Mouse (Mus musculus) right cerebral cortex, postnatal 14 days (tissue): Measurements from ENCODE around the gene Mark3.
A peak's percentile ranks its signal among the peaks of the same experiment; 100 is the strongest.
"Not testable (repeated sequence)": the region's sequence is repeated elsewhere in the genome, so short reads cannot be mapped to it uniquely, and the experiment has no call there.

ENCODE experiments used
- DNase-seq: peaks from one replicate; pipeline ENCODE4 v3.0.0; 2022

Gene Mark3

DNA sequence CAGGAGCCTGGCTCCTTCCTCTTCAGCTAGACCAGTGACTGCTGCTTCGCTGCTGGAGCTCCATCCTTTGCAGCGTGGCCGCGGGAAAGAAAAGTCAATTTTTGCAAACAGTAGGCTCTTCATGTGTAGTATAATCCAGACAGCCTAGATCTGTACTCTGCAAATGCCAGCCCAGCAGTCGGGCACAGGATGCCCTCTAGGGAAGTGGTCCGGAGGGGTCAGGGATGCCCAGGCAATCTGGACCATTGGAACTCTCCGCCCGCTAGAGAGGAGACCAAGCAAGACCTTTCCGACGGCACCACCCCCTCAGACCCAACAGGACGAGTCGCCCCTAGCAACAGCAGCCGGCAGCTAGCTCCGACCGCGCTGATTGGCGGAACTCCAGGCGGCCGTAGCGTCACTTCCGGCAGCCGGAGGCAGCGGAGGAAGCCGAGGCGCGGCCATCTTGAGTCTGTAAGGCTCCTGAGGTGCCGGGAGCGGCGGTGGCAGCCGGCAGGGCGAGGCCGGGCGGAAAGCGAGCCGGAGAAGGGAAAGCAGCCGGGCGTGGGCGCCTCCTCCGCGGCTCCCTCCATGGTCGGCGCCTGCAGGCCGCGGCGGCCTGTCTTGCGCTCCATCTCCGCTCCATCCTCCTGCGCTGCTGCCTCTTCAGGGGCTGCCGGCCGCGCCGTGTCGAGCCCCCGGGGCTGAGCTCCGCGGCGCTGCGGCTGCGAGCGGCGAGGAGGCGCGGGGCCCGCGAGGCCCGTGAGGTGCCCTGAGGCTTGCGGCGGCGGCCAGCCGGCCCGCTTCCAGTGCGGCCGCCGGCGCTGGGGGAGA lies at the start of gene Mark3:
TSS of gene Mark3 (plus strand) at position 450 of the 813 bp plus-strand sequence.
- DNase-seq: peak; percentile 98

DNA sequence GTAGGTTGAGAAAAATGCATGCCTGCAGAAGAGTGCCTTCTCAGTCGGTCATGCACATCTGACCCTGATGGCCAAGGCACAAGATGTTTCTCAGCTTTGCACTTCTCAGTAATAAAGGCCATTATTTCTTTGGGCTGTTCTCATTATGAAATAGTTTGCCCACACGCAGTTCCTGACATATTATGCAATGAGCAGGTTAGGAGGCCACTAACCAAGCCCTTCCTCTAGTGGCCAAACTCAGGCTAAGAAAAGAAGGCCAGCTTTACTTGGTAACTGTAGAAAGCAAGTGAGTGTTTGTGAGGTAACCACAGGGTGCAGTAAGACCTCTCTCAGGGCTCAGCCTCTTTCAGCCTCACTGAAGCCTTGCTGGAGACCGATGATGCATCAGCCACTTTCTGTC lies 49.4 kb upstream of the Mark3 start:
- DNase-seq: no peak

DNA sequence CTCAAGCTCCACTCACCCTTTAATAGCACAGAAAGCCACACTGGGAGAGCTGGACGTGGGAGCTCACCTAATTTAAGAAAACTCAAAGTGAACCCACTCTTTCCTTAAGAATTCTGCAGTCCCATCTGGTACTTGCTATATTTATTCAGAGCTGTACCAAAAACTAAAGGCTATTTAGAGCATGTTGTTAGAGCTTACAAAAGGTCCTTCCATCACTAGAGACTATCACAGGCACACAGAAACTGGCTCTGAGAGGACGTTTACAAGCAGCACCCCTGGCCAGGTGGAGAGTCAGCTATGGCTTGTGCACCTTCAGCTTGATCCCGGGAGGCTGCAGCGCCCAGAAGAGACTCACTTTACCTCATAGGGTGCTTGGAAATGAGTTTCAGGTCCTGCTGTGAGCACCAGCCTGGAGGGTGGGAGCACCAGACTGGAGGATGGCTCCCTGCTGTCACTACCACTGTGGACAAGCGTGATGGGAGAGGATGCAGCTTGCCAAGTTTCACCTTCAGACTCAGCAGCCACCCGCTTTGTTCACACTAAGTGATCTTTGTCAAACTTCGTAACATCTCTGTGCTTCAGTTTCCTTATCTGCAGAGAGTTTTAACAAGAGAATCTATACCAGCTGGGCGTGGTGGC lies 46.6 kb upstream of the Mark3 start:
- DNase-seq: peak; percentile 40

DNA sequence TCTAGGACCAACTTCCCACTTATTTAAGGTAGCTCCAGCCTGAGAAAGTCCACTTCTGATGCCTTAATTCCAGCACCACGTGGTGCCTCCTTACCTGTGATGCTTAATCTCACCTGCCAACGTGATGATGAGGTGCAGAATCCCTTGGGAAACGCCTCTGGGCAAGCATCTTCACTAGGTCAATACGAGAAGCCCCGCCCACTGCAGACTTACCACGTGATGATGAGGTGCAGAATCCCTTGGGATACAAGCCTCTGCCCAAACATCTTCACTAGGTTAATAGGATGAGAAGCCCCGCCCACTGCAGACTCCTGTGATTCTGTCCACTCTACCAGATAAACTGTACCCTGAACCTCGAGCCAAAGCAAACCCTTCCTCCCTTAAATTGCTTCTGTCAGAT lies 45.1 kb upstream of the Mark3 start:
- no peak for DNase-seq

DNA sequence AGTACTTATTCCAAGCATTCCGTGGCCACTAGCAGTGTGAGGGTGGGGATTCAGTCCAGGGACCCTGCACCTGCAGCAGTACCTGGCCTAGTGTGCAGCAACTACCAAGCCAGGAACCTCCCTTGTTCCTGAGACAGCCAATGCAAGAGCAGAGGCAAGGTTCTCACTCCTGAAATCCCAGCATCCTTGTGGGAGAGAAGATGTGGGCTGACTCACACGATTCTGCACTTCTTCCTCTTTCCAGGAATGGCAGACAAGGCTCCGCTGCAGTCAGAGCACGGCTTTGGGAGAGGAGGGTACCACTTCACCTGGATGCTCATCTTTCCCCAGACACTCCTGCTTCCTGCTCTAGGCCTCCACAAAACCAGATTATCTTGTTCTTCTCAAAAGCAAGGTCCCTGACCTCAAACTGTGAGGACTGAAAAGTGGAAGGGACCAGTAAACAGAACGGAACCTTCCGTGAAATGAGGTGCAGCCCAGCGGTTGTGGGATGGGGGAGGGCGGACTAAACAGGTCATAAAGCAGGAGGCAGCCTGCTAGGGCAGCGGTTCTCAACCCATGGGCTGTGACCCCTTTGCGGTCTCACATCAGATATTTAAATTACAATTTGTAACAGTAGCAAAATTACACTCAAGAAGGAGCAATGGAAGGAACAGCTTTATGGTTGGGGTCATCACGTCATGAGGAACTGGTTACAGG lies 41.1 kb upstream of the Mark3 start:
- DNase-seq: no peak

DNA sequence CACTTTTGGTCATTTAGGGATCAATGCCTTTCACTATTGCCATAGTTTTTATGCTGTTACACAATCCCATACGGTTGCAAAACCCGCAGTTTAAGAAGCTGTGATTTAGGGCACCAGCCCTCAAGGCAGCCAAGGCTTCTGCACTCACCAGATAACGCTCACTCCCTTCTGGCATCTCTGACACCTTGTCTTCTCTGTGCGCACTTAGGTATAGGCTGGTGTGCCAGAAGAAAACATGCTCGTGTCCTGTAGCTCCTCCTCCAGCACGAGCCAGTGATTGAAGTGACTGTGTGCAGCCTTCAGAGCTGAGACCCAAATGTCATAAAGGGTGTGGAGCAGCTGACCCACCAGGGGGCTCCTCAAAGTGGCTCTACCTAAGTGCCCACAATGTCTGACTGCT lies 39.0 kb upstream of the Mark3 start:
- no peak for DNase-seq

DNA sequence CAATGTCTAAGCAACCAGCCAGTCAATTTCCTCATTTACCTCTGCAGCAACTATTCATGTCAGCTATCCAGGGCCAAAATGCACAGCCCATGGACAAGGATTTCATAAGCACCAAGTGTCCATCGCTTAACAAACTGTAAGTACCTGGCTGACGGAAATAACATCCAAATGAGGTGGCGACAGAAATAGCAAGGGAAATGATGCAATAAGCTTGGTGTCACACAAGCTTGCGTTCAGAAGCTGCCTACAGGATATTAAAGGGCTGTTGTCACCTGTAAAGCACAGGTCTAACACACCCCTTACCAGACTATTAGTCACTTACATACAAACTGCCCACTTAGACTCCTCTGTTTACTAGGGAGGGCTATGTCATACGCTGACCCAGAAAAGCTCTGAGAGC lies 38.6 kb upstream of the Mark3 start:
- no peak for DNase-seq

DNA sequence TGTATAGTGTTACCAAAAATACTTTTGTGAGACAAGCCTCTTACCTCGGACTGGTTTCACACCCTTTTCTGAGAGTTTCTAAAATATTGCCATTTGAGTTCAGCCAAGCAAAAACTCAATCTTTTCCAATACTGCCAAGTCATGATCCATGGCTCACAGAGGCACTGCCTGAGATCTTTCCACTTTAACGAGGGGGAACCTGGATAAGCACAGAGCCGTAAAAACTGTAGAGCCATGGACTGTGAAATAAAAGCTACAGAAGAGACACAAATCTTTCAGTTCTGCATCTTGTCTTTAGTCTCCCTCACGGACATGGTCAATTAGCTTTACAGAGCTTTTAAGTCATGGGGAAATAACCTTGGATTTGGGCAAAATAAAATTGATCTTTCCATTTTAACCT lies 37.6 kb upstream of the Mark3 start:
- DNase-seq: no peak

DNA sequence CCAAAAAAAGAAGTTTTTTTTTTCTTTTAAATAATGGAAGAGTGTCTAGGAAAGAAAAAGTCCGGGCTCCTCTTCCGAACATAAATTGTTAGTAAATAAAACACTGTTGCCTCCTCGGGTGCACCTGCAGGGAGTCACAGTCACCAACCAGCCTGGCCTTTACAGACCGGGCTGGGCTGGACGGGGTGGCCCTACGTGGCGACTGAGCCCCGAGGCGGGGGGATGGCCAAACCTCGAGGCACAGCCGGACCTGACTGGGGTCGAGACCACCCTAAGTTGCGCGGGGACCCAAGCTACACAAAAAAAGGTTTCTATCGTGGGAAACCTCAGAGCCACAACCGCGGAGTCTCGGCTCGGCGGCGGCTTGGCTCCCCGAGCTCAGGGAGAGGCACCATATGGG lies 37.0 kb upstream of the Mark3 start:
- no peak for DNase-seq

DNA sequence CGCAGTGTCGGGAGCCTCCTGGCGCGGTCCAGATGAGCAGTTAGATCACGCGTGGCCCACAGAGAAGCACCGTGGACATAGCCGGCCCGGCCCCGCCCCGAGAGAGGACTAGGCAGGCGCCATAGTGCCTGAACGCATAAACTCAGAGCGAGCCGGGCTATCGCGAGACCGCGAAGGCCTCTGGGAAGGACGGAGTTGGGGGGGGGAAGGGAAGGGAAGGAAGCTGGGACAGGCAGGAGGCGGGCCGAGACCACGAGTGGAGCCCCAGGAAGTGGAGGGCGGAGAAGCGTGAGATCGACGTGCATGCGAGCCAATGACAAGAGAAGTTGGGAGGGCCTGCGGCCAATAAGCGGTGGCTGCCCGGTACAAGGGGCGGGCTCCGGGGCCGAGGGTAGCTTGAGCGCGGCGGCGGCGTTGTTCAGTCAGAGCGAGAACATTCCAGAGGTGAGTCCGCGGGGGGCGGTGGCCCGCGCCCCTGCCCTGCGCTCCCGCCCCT lies 36.5 kb upstream of the Mark3 start, which contains the start of gene Eif5:
TSS of gene Eif5 (plus strand) at position 221 of the 496 bp plus-strand sequence.
- DNase-seq: peak; percentile 99

DNA sequence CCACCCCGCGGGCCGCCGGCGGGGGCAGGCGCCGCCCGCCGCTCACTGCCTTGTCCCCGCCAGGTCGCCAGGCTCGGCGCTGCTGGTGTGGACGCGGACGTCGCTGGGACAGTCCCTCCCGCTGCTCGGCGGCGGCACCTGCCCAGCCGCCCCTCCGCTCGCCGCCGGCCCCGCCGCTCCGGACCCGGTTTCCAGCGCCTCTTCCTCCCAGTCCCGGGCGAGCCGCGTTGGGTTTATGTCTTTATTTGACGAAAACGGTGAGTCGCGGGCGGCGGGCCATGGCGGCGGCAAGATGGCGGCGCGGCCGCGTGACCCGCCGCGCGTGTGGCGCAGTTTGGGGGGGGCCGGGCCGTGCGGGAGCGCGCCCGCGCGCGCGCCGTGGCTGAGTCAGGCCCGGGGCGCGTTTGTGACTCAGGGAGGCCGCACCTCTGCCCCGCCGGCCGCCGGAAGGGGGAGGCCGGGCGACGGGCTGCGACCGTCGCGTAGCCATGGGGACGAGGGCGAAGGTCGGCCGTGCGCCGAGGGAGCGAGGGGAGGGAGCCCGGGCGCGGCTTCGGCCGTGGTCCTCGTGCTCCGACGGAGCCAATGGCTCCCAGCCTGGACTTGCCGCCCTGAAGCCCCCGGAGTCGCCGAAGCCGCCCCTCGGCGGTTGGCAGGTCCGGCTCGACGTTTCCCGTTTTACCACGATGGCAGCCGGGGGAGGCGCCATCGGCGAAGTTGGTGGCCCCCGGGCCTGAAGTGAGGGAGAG lies 35.9 kb upstream of the Mark3 start:
- peak; percentile 79 for DNase-seq

DNA sequence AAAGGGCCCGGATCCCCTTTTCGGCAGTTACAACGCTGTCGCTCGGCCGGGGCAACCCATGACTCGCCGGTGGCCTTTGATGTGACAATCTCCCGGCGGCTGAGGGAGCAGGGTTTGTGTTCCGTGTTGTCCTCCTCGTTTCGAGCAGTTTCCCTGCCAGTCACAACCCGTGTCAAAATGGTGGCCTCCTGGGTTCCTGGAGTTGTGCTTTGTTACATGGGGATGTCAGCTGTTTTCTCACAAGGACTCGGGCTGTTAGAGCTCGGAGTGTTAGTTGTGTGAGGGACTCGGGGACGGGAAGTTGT lies 35.3 kb upstream of the Mark3 start:
- DNase-seq: no peak

DNA sequence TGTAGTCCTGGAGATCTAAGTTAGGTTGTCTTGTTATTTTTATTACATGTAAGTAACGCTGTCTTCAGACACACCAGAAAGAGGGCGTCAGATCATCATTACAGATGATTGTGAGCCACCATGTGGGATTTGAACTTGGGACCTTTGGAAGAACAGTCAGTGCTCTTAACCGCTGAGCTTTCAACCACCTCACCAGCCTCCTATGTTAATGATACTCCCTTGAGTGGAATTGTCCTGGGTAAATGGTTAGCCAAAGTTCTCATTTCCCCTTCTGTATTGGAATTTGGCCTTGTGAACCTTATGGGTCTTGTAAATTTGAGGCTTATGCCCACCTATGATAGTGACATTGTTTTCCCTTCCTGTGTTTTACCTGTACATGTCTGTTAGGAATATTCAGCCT lies 27.3 kb upstream of the Mark3 start:
- no peak for DNase-seq

DNA sequence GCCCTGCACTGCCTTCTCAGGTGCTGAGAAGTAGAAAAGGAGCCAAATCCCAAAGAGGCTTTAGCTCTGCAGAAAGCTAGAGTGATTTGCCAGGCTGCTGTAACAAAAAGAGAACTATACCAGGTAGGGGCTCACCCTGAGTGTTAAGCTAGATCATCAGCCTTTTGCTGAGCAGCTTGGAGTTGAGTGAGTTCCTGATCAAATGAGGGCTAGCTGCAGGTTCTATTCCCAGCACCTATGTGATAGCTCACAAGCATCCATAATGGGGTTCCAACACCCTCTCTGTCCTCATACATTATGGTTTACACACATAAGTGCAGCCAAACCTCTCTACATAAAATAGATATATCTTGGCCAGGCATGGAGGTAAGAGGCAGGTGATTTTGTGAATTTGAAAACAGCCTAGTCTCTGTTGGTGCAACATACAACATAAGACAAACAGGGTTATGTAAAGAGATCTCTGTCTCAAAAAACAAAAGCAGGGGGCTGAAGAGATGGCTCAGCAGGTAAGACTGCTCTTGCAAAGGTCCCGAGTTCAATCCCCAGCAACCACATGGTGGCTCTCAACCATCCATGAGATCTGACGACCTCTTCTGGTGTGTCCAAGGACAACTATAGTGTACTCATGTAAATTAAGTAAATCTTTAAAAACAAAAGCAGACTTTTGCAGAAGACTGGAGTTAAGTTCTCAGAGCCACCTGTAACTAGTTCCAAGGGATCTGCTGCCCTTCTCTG lies 25.6 kb upstream of the Mark3 start:
- DNase-seq: no peak

DNA sequence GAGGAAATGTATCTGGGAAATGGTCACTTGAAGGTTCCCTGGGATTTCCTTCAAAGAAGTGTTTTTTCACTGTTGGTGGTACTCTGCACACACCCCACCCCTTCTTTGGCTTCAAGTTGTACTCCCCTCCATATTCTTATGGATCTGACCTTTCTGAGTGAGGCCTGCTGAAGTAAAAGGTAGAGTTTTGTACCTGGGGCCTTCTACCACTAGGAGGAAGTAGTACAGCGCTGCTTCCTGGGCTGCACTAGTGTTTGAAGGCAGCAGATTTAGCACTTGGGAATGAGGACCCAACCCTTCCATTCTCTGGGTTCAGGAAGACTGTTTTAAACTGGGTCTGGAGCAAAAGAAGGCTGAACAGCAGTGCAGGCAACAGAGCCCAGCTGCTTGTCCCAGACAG lies 23.6 kb upstream of the Mark3 start:
- no peak for DNase-seq

DNA sequence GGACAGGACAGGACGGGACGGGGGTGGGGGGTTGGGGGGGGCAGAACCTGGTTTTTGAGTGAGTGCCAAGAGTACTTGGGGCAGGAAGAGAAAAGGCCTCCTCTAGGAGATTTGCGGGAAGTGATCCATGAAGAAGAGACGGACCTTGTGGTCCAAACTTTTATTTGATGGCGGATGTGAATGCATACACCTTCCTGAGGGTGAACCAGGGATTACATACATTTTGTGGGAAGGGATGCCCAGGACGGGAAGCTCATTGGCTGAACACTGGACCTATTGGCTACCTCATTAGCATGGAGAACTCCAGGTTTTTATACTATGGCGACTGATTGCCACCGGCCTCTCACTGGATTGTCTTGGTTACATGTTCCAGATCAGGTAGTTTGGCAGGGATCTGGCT lies 22.0 kb upstream of the Mark3 start:
- DNase-seq: no peak

DNA sequence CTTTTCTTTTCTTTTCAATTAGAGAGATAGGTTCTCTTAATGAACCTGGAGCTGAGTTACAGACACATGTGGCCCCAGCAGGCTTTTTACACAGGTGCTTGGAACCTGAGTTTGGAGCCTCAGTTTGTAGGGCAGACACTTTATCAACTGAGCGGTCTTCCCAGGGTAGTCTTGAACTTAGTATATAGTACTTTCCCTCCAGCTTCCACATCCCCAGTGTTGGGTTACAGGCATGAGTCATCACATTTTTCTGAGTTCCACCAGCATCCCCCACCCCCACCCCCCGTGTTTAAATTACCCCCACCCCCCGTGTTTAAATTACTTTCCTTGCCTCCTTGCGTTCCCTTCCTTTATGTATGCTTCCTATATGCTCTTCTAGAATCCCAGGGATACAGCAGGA lies 19.0 kb upstream of the Mark3 start:
- DNase-seq: no peak

DNA sequence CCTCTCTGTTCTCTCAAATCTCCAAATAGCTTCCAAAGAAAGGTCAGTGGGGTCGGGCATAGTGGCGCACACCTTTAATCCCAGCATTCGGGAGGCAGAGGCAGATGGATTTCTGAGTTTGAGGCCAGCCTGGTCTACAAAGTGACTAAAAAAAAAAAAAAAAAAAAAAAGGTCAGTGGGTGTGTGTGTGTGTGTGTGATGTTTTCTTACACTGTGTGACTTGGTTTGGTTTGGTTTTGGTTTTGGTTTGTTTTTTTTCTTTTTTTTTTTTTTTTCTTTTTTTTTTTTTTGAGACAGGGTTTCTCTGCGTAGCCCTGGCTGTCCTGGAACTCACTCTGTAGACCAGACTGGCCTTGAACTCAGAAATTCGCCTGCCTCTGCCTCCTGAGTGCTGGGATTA lies 18.4 kb upstream of the Mark3 start:
- not testable (repeated sequence) for DNase-seq

DNA sequence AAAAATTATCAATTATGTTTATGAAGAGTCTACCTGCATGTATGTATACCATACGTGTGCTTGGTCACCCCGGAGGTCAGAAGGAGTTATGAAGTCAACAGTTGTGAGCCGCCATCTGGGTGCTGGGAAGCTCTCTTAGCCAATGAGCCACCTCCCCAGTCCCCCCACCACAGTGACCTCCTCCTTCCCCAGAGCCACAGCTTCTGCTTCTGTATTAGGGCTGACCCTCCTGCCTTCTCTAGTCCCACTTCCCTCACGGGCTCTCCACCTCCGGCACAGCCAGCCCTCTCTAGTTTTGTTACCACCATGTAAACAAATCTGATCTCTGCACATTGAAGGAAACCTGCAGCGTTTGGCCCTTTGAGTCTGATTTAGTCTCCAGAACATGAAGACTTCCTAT lies 16.8 kb upstream of the Mark3 start:
- DNase-seq: no peak

DNA sequence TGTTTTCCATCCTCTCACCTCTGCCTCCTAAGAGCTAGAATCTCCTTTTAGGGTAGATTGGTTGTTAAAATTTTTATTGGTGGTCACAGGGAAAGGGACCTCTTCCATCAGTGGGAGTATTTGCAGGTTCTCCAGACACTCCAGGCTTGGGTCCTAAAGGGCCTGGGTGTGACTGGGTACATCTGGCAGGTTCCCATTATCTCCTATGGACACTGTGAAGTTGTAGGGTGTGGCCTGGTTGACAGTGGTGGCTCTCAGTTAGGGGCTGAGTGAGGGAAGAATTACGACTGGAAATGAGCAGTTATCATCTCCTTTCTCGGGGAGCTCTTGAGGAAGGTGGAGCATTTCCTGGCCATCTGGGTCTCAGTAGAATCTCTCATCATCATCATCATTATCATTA lies 15.7 kb upstream of the Mark3 start:
- no peak for DNase-seq

DNA sequence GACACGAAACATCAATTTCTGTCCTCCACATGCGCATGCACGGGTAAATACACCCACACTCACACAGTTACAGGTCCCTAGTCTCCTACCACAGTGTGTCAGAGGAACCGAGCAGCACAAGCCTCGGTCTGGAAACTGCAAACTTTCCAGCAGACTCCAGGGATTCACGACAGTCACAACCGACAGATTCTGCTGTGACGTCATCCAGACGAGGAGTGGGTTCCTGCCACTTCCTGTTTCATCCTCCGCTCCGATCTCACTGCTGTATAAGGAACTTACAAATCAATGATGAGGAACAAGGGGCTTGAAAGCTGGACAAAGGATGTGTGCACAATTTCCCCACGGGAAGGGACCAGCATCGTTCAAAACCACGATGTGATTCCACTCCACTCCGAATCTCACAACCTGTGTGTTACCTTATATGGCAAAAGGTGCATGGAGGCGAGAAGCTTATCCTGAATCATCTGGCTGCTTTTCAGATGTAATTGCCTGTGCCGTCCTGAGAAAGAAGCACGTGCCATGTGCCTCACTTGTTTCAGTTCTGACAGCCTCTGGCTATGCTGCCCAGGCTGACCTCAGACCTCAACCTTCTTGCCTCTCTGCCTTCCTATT lies 14.6 kb upstream of the Mark3 start:
- peak; percentile 50 for DNase-seq

DNA sequence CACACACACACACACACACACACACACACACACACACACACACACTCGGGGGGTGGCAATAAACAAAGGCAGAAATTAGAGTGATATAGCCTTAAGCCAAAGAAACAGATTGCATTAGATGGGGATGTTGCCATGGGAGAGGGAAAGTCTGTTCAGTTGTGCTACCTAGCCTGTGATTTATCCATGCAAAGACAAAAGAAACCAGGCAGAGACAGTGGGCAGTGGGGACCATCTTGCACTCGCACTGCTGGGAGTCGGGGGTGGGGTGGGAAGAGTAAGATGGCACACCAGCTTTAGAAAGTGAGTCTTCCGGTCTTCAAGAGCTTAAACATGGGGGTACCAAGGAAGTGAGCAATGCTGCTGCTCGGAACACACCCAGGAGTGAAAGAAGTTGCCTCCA lies 14.0 kb upstream of the Mark3 start:
- DNase-seq: no peak
